Mouse (Mus musculus) spleen, adult 2 months (tissue): Measurements from ENCODE around the gene Prkg1. TPM values are rescaled to one million over a fixed set of nuclear protein-coding genes. Genes with fewer than 3 reads are reported as not detected.

Experiments
- DNase-seq, 2 experiments: peaks; one replicate each; pipeline versions ENCODE4 v3.0.0 to v3.0.0-alpha.2; 2012 to 2021; ENCODE audit warnings: low spot score in 2 of 2, low read depth in 1 of 2
- H3K27ac ChIP-seq: fragments of 200-500 bp; 2 replicates; pipeline ENCODE4 v1.5.1; 2012; ENCODE audit warnings: low read length, inconsistent platforms; ENCODE audit not compliant: insufficient read depth
- H3K27me3 ChIP-seq: fragments of 200-500 bp; 2 replicates; pipeline ENCODE4 v1.6.1; 2012; ENCODE audit warnings: mild to moderate bottlenecking, moderate library complexity, low read length, inconsistent platforms; ENCODE audit not compliant: control insufficient read depth, insufficient read depth
- H3K36me3 ChIP-seq: fragments of 200-500 bp; 2 replicates; pipeline ENCODE4 v1.6.1; 2012; ENCODE audit warnings: mild to moderate bottlenecking, low read length, inconsistent platforms; ENCODE audit not compliant: control insufficient read depth, insufficient read depth
- H3K4me1 ChIP-seq: fragments of 200-500 bp; 2 replicates; pipeline ENCODE4 v1.6.1; 2011; ENCODE audit warnings: inconsistent platforms; ENCODE audit not compliant: control insufficient read depth, insufficient read depth, insufficient read length
- H3K4me3 ChIP-seq: fragments of 200-500 bp; 2 replicates; pipeline ENCODE4 v1.5.1; 2011; ENCODE audit warnings: mild to moderate bottlenecking, inconsistent platforms; ENCODE audit not compliant: insufficient read depth, insufficient read length; ENCODE audit errors: extremely low read depth
- CTCF ChIP-seq: fragments of 200-500 bp; IDR thresholded peaks from 2 replicates; pipeline ENCODE4 v1.5.1; 2011; ENCODE audit warnings: mild to moderate bottlenecking, inconsistent platforms; ENCODE audit not compliant: insufficient read depth, insufficient read length, insufficient replicate concordance; ENCODE audit errors: extremely low read depth
- POLR2A ChIP-seq: fragments of 200-500 bp; IDR thresholded peaks from 2 replicates; pipeline ENCODE4 v1.6.1; 2011; ENCODE audit warnings: low read depth, low read length, inconsistent platforms
- WGBS: fragments of 180-500 bp; shearing (Covaris S2); methylation state at CpG from one replicate; pipeline ENCODE4 v1.1.7; 2018; 5-methylcytosine and 5-hydroxymethylcytosine counted together
- polyA plus RNA-seq: library from polyadenylated mRNA; depleted of rRNA; stranded (reverse); fragments of >200 nt; gene quantifications from 2 replicates; pipeline ENCODE4 v1.2.3, GENCODE M21; 2012

The Prkg1 gene
- polyA plus RNA-seq, 1 experiment: 0.33 TPM

GRCm38 (mm10) chr19:30664269-30664668 is 1100.6 kb downstream of the Prkg1 start:
- H3K27ac ChIP-seq: no peak overlapping the region
- 11% methylated on average over 8 of the region's 8 CpGs for WGBS
- no peak for DNase-seq
- H3K27me3 ChIP-seq: no peaks in the 10 kb centered on the region
- H3K4me3 ChIP-seq: no peak overlapping the region
- H3K4me1 ChIP-seq: no peaks in the 10 kb centered on the region
- TF ChIP-seq POLR2A (no peak), CTCF (no peak)
- no peaks in the 10 kb centered on the region for H3K36me3 ChIP-seq

GRCm38 (mm10) chr19:30642629-30643170 is 1122.1 kb downstream of the Prkg1 start:
- H3K27me3 ChIP-seq: no peaks in the 10 kb centered on the region
- no peak for DNase-seq
- 73% methylated on average over 5 of the region's 5 CpGs for WGBS
- H3K4me3 ChIP-seq: no peak overlapping the region
- no peaks in the 10 kb centered on the region for H3K36me3 ChIP-seq
- TF ChIP-seq CTCF (no peak), POLR2A (no peak)
- H3K4me1 ChIP-seq: no peaks in the 10 kb centered on the region
- no peak overlapping the region for H3K27ac ChIP-seq

DNA sequence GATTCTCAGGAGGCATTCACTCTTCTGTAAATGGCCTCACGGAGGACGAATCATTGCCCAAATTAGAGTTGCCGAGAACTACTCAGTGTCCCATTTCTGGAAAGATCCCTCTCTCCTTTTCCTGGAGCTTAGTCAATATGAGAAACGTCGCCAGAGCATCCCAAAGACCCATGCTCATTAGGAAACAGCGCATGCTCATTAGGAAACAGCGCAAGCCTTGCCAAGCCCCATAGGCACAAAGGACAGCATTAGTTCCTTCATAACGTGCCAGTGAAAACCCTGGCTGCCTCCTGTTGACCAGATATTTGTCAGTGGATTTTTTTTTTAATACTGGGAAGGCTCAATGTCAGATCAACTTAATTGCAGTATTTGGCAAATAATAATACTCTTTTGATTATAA is 1127.4 kb downstream of the Prkg1 start:
- H3K27me3 ChIP-seq: no peaks in the 10 kb centered on the region
- TF ChIP-seq POLR2A (no peak), CTCF (no peak)
- H3K4me1 ChIP-seq: no peaks in the 10 kb centered on the region
- DNase-seq: no peak
- no peak overlapping the region for H3K27ac ChIP-seq
- H3K36me3 ChIP-seq: no peaks in the 10 kb centered on the region
- 91% methylated on average over 8 of the region's 8 CpGs for WGBS
- H3K4me3 ChIP-seq: no peak overlapping the region

- no peak overlapping the region for H3K4me3 ChIP-seq
- no peaks in the 10 kb centered on the region for H3K27me3 ChIP-seq
- no peak for DNase-seq
- TF ChIP-seq CTCF (no peak), POLR2A (no peak)
- no peak overlapping the region for H3K27ac ChIP-seq
- H3K36me3 ChIP-seq: no peaks in the 10 kb centered on the region
- H3K4me1 ChIP-seq: no peaks in the 10 kb centered on the region
- WGBS: 77% methylated on average over 3 of the region's 3 CpGs
These were observed 1133.8 kb downstream of the Prkg1 start for GRCm38 (mm10) chr19:30631051-30631450.

- Histone ChIP-seq H3K27me3 (no peaks in the 10 kb centered on the region), H3K4me3 (no peak overlapping the region), H3K36me3 (no peaks in the 10 kb centered on the region), H3K27ac (no peak overlapping the region), H3K4me1 (no peaks in the 10 kb centered on the region)
- no peak for DNase-seq
- 86% methylated on average over 7 of the region's 7 CpGs for WGBS
- TF ChIP-seq CTCF (no peak), POLR2A (no peak)
These were observed 1138.8 kb downstream of the Prkg1 start for GRCm38 (mm10) chr19:30626036-30626435.

GRCm38 (mm10) chr19:30625391-30625790 is 1139.4 kb downstream of the Prkg1 start:
- TF ChIP-seq CTCF (no peak), POLR2A (no peak)
- Histone ChIP-seq H3K27me3 (no peaks in the 10 kb centered on the region), H3K4me3 (no peak overlapping the region), H3K27ac (no peak overlapping the region), H3K4me1 (no peaks in the 10 kb centered on the region), H3K36me3 (no peaks in the 10 kb centered on the region)
- WGBS: 52% methylated on average over 2 of the region's 2 CpGs
- no peak for DNase-seq

- DNase-seq: no peak
These were observed 1141.2 kb downstream of the Prkg1 start for GRCm38 (mm10) chr19:30623620-30624019.

More at GRCm38 (mm10) chr19:30623620-30624019, 1141.2 kb downstream of the Prkg1 start:
- H3K36me3 ChIP-seq: no peaks in the 10 kb centered on the region
- no peaks in the 10 kb centered on the region for H3K4me1 ChIP-seq
- TF ChIP-seq CTCF (no peak), POLR2A (no peak)
- H3K27ac ChIP-seq: no peak overlapping the region
- H3K27me3 ChIP-seq: no peaks in the 10 kb centered on the region
- no peak overlapping the region for H3K4me3 ChIP-seq
- 83% methylated on average over 7 of the region's 7 CpGs for WGBS
